Comparison of ENCODE assay signal across 8 mouse cellular contexts in the genomic region with DNA sequence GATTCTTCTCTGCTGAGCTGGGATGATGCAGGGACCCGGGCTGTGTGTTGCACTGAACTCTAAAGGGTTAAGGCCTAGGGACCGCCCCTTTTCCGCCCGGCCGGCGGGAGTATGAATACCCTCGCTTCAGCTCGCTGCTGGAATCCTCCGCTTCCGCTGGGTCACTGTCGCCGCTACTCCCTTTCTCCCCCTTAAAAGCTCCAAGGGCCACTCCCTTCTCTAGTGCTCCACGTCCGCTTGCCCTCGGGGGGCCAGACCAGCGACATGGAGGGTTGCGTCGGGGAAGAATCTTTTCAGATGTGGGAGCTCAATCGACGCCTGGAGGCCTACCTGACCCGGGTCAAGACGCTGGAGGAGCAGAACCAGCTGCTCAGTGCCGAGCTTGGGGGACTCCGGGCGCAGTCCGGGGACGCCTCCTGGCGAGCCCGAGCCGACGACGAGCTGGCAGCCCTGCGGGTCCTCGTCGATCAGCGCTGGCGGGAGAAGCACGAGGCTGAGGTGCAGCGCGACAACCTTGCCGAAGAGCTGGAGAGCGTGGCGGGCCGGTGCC. TPM values are rescaled to one million over a fixed set of nuclear protein-coding genes. Genes with fewer than 3 reads are reported as not detected.
A peak's percentile ranks its signal among the peaks of the same experiment; 100 is the strongest.
DNase-seq lines count a peak whose midpoint lies in the region; ATAC-seq and TF ChIP-seq lines count a peak whose summit lies in the region.

TSS of gene Nes (plus strand) at position 140 of the 550 bp plus-strand sequence.

- H3K4me1 ChIP-seq in forebrain, embryonic 14.5 days (ENCODE audit: control insufficient read depth, insufficient read depth, low read length), result peaks cover 31% of the 10 kb centered on the region
- peaks cover 64% of the 10 kb centered on the region for H3K4me1 ChIP-seq in hindbrain, embryonic 10.5 days (replicated peaks)
- H3K4me1 ChIP-seq in limb, embryonic 13.5 days, result peaks cover 47% of the 10 kb centered on the region
- H3K4me1 ChIP-seq in midbrain, embryonic 14.5 days (ENCODE audit: control insufficient read depth, insufficient read depth, low read length), result peaks cover 30% of the 10 kb centered on the region

- TF ChIP-seq CTCF in C2C12 (IDR thresholded peaks at IDR 0.05; ENCODE audit: control insufficient read depth, insufficient read depth, insufficient read length), result no peak

- H3K9me3 ChIP-seq in forebrain, embryonic 14.5 days (replicated peaks; ENCODE audit: control insufficient read depth, low read length), result no peaks in the 10 kb centered on the region
- no peaks in the 10 kb centered on the region for H3K9me3 ChIP-seq in hindbrain, embryonic 10.5 days
- no peaks in the 10 kb centered on the region for H3K9me3 ChIP-seq in limb, embryonic 13.5 days
- H3K9me3 ChIP-seq in midbrain, embryonic 14.5 days (ENCODE audit: control insufficient read depth, low read length), result no peaks in the 10 kb centered on the region

- peaks cover 30% of the 10 kb centered on the region for H3K36me3 ChIP-seq in C2C12 (ENCODE audit: control insufficient read depth, insufficient read depth)
- peaks cover 9% of the 10 kb centered on the region for H3K36me3 ChIP-seq in forebrain, embryonic 14.5 days (ENCODE audit: control insufficient read depth, insufficient read depth, low read length)
- H3K36me3 ChIP-seq in hindbrain, embryonic 10.5 days, result peaks cover 29% of the 10 kb centered on the region
- peaks cover 7% of the 10 kb centered on the region for H3K36me3 ChIP-seq in limb, embryonic 13.5 days
- peaks cover 7% of the 10 kb centered on the region; the same call in 1 of the 2 replicates for H3K36me3 ChIP-seq in midbrain, embryonic 14.5 days (ENCODE audit: control insufficient read depth, insufficient read depth, low read length)

- peak within 1 kb of the TSS; percentile 85 for H3ac ChIP-seq in C2C12 (ENCODE audit: control insufficient read depth, insufficient read length, low read depth)

- peak within 1 kb of the TSS; percentile 84 for H3K9ac ChIP-seq in forebrain, embryonic 14.5 days (ENCODE audit: low read length)
- H3K9ac ChIP-seq in limb, embryonic 13.5 days, result peak within 1 kb of the TSS; percentile 75
- H3K9ac ChIP-seq in midbrain, embryonic 14.5 days (replicated peaks; ENCODE audit: low read length), result peak within 1 kb of the TSS; percentile 71

- under 1% methylated on average over 43 of the region's 44 CpGs for WGBS in forebrain, embryonic 14.5 days
- under 1% methylated on average over 44 of the region's 44 CpGs for WGBS in hindbrain, embryonic 10.5 days
- WGBS in limb, embryonic 13.5 days, result under 1% methylated on average over 44 of the region's 44 CpGs
- WGBS in midbrain, embryonic 14.5 days, result under 1% methylated on average over 44 of the region's 44 CpGs

- DNase-seq in T-cell, adult 2 months (ENCODE audit: low spot score), result peak; percentile 20
- peak; percentile 93 for DNase-seq in forebrain, embryonic 14.5 days (ENCODE audit: low spot score)
- DNase-seq in hindbrain, embryonic 10.5 days (ENCODE audit: low spot score), result peak; percentile 93
- peak; percentile 91 for DNase-seq in midbrain, embryonic 14.5 days
- DNase-seq in frontal cortex, postnatal 25 days (ENCODE audit: low spot score in 2 of 2), result no peak
- DNase-seq in ovary, postnatal 14 days (ENCODE audit: low spot score), result no peak

- H3K79me2 ChIP-seq in C2C12 (ENCODE audit: control insufficient read depth, insufficient read depth), result peaks cover 51% of the 10 kb centered on the region

- ATAC-seq in forebrain, embryonic 14.5 days, result peak; percentile 74
- peak; percentile 79 for ATAC-seq in limb, embryonic 13.5 days (ENCODE audit: low FRiP score, low read depth)
- peak; percentile 71 for ATAC-seq in midbrain, embryonic 14.5 days (ENCODE audit: low FRiP score, low TSS enrichment)

- H3K79me3 ChIP-seq in C2C12 (ENCODE audit: low read depth), result peaks cover 45% of the 10 kb centered on the region

- peak within 1 kb of the TSS; percentile 94 for H3K27ac ChIP-seq in forebrain, embryonic 14.5 days (ENCODE audit: low read depth, low read length)
- peak within 1 kb of the TSS; percentile 95 for H3K27ac ChIP-seq in hindbrain, embryonic 10.5 days
- peak within 1 kb of the TSS; percentile 40; the same call in 1 of the 2 replicates for H3K27ac ChIP-seq in limb, embryonic 13.5 days
- H3K27ac ChIP-seq in midbrain, embryonic 14.5 days (replicated peaks; ENCODE audit: low read depth, low read length), result peak within 1 kb of the TSS; percentile 66

- peak within 1 kb of the TSS; percentile 94 for H3K4me2 ChIP-seq in forebrain, embryonic 14.5 days (ENCODE audit: low read length)
- peak within 1 kb of the TSS; percentile 87 for H3K4me2 ChIP-seq in limb, embryonic 13.5 days (replicated peaks)
- peak within 1 kb of the TSS; percentile 94 for H3K4me2 ChIP-seq in midbrain, embryonic 14.5 days (ENCODE audit: low read length)

- H3K27me3 ChIP-seq in C2C12 (ENCODE audit: control insufficient read depth, insufficient read depth, insufficient read length), result no peaks in the 10 kb centered on the region
- no peaks in the 10 kb centered on the region for H3K27me3 ChIP-seq in forebrain, embryonic 14.5 days (replicated peaks; ENCODE audit: control insufficient read depth, insufficient read depth, low read length)
- peaks cover 5% of the 10 kb centered on the region; the same call in 1 of the 2 replicates for H3K27me3 ChIP-seq in hindbrain, embryonic 10.5 days (ENCODE audit: insufficient read depth, poor library complexity, severe bottlenecking)
- peaks cover 49% of the 10 kb centered on the region for H3K27me3 ChIP-seq in limb, embryonic 13.5 days
- no peaks in the 10 kb centered on the region for H3K27me3 ChIP-seq in midbrain, embryonic 14.5 days (ENCODE audit: control insufficient read depth, insufficient read depth, low read length)

- peak within 1 kb of the TSS; percentile 72 for H3K4me3 ChIP-seq in C2C12 (ENCODE audit: insufficient read depth, poor library complexity, severe bottlenecking)
- peak within 1 kb of the TSS; percentile 67 for H3K4me3 ChIP-seq in forebrain, embryonic 14.5 days (ENCODE audit: low read depth, low read length)
- peak within 1 kb of the TSS; percentile 87 for H3K4me3 ChIP-seq in hindbrain, embryonic 10.5 days
- peak within 1 kb of the TSS; percentile 53 for H3K4me3 ChIP-seq in limb, embryonic 13.5 days
- peak within 1 kb of the TSS; percentile 58 for H3K4me3 ChIP-seq in midbrain, embryonic 14.5 days (replicated peaks; ENCODE audit: low read depth, low read length)

TF ChIP-seq in C2C12, 6 proteins besides CTCF, POLR2A, EP300 and RAD21:
- TF ChIP-seq MAX (IDR thresholded peaks at IDR 0.05) (peak; percentile 44), USF1 (IDR thresholded peaks at IDR 0.05; ENCODE audit: low read depth) (no peak)

RNA-seq across cellular contexts. Expression of gene Nes, which starts in this region (rescaled TPM):
- polyA plus RNA-seq in C2C12 (2012; fragmentation: generic; extraction: Trizol), result 158 TPM
- 23.1 and 27.8 TPM in 2 replicates for polyA plus RNA-seq in forebrain, embryonic 14.5 days (2014; fragmentation: Nextera tagmentation; extraction: Ambion mirVana)
- 109 and 143 TPM in 2 replicates for polyA plus RNA-seq in hindbrain, embryonic 10.5 days (2016; fragmentation: Nextera tagmentation; extraction: Ambion mirVana)
- polyA plus RNA-seq in limb, embryonic 13.5 days (2015; fragmentation: Nextera tagmentation; extraction: Ambion mirVana), result 30.5 and 32.8 TPM in 2 replicates
- 19.0 and 28.8 TPM in 2 replicates for polyA plus RNA-seq in midbrain, embryonic 14.5 days (2014; fragmentation: Nextera tagmentation; extraction: Ambion mirVana)

Comparison
In these comparisons a context has a peak if more than half of its experiments do, and no peak if none do; other contexts are left out.
1. DNase-seq: peak in T-cell, adult 2 months (single experiment), forebrain, embryonic 14.5 days (single experiment), hindbrain, embryonic 10.5 days (single experiment) and midbrain, embryonic 14.5 days (single experiment); none in frontal cortex, postnatal 25 days (0 of 2) and ovary, postnatal 14 days (single experiment).
2. H3K27ac ChIP-seq: peak in every context shown above with its lines; median percentile 95 in hindbrain, embryonic 10.5 days; 94 in forebrain, embryonic 14.5 days; 66 in midbrain, embryonic 14.5 days; 40 in limb, embryonic 13.5 days.
3. Peak in every context shown above with its lines, with median percentiles within 50 percentile points of each other: H3K4me3 ChIP-seq, ATAC-seq, H3K4me2 ChIP-seq and H3K9ac ChIP-seq.